1 mouse cellular context compared by ENCODE assay signal in the genomic region with DNA sequence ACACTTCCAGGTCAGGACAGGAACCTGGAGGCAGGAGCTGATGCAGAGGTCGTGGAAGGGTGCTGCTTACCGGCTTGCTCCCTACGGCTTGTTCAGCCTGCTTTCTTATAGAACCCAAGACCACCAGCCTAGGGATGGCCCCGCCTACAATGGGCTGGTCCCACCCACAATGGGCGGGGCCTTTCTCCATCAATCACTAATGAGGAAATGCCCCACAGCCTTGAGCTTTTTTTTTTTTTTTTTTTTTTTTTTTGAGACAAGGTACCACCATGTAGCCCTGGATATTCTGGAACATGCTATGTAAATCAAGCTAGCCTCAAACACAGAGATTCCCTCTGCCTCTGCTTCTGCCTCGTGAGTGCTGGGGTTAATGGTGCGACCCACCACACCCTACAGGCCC.
TF ChIP-seq lines count a peak whose summit lies in the region.

No protein-coding gene starts in this region.

TF ChIP-seq in ES-E14, 5 proteins besides CTCF, POLR2A, EP300 and RAD21:
- TF ChIP-seq ZNF384 (IDR thresholded peaks at IDR 0.05; ENCODE audit: low read depth, low read length) (peak; percentile 87), HCFC1 (IDR thresholded peaks at IDR 0.05; ENCODE audit: borderline replicate concordance, insufficient read depth, low read length) (no peak)
